Mouse (Mus musculus) spleen, postnatal 10 days (tissue): Measurements from ENCODE around the gene 1700029F12Rik.
"Not testable (repeated sequence)": the region's sequence is repeated elsewhere in the genome, so short reads cannot be mapped to it uniquely, and the experiment has no call there.

ENCODE experiments used
- DNase-seq, 2 experiments: peaks; one replicate each; pipeline ENCODE4 v3.0.0; 2021 to 2022; ENCODE audit warnings: low spot score in 2 of 2

The 1700029F12Rik gene

DNA sequence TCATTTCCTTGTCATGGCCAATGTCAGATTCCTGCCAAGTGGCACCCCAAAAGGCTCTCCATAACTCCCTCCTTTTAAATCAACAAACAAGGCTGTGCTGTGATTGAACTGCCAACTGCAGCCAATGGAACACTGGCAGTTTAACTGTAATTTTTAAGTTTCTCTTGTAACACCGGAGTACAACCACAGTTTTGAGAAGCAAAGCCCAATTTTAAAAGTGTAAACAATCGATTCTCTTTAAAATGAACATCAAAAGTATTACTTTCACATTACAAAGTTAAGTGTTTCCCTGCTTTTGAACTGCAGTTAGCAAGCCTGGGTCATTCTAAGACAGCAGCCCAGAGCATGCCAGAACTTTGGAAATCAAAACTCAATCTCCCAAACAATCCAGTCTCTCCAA, at the start of gene 1700029F12Rik:
Gene 1700029F12Rik, minus strand, starts transcription at position 101 of the 400 bp plus-strand sequence.
- no peak for DNase-seq

DNA sequence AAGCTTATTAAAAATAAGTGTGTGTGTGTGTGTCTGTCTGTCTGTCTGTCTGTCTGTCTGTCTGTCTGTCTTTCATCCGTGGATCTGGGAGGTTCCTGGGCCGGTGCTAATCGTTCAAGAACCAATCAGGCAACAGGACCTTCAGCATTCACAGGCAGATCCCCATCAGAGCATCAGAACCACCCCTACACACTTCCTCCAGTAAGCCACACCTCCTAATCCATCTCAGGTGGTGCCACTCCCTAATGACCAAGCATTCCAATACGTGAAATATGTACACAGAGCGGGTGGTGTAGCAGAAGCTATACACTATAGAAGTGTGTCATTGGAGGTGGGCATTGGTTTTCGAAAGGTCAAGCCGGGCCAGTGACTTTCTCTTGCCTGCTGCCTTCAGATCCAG, 48.3 kb upstream of the 1700029F12Rik start:
- no peak for DNase-seq

DNA sequence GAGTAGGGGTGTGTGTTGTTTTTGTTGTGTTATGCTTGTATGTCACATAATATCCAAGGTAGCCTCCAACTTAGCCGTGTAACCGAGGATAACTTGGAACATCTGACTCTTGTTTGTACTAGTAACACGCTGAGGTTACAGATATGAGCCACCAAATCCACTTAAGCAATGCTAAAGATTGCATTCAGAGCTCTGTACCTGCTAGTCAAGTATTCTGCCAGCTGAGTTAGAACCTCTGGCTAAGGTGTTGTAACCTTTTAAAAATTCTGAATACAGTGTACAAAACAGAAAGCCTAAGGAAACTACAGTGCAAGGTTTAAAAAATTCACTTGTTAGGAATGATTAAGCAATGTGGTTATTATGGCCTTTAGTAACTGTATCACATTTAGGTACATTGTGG, 46.5 kb upstream of the 1700029F12Rik start:
- DNase-seq = no peak

DNA sequence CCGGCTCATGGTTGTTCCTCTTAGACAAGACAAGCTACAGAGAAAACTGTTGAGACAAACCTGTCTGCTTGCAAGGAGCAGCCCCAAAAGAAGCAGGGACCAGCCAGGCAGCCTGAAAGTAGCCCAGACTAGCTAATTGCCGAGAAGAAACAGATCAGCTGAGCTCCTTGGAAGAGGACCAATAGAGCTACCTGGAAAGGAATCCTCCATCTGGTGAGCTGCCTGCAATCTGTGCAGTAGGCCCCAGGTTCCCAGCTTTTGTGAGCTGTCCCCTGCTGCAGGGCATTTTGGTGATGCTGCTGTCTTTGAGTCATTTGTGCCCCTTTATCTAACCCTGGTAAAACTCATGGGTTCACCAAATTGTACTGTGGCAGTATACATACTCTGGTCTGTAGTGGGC, 46.0 kb upstream of the 1700029F12Rik start:
- DNase-seq = no peak

DNA sequence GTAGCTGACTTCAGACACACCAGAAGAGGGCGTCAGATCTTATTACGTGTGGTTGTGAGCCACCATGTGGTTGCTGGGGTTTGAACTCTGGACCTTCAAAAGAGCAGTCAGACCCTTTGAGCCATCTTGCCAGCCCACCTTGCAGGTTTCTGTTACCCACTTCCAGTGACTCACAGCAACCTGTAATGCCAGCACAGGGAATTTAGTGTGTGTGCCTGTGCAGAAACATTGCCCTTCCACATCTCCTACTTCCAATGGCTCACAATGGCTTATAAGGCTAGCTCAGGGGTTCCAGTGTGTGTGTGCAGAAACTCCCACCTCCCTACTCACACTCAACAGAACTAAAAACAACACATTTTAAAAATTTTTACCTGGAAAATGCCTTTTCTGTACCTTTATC, 43.4 kb upstream of the 1700029F12Rik start:
- DNase-seq = no peak

DNA sequence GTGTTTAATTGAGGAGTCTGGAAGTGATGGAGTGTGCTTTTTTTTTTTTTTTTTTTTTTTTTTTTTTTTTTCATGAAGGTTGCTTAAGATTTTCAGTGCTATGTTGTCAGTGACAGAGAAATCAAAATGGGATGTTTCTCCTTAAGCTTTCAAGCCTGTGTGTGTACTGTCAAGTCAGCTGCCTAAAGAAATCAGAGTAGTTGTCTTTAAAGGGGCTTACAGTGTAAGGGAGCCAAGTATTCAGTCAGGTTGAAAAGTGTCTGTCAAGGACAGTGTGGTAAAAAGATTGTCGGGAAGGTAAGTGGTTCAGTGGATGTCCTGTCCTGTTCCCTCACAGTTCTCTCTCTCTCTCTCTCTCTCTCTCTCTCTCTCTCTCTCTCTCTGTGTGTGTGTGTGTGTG, 39.3 kb upstream of the 1700029F12Rik start:
- DNase-seq = no peak

DNA sequence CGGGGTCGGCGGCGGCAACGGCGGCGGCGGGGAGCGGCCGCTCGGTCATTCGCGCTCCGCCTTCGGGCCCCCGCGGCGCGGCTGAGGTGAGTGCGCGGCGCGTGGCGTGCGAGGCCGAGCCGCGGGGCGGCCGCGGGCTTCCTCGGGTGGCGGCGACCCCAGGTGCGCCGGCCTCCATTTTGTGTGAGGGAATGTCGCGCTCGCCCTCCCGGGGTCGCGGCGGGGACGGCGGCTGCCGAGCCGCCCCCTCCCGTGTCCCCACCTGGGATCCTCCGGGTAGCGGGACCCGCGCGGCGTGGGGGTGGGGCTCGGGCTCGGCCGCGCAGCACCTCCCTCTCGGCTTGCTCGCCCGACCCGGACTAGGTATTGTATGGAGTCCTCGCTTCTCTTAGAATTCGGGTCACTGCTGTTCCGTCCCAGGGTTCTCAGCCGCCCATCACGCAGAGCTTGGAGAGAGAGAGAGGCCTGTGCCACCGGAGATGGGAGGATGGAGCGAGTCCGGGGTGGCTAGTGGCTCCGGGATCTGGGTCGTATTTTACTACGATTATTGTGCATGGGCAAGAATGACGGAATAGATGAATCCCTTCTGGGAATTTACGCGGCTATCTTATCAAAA, 37.6 kb upstream of the 1700029F12Rik start:
- DNase-seq = no peak

DNA sequence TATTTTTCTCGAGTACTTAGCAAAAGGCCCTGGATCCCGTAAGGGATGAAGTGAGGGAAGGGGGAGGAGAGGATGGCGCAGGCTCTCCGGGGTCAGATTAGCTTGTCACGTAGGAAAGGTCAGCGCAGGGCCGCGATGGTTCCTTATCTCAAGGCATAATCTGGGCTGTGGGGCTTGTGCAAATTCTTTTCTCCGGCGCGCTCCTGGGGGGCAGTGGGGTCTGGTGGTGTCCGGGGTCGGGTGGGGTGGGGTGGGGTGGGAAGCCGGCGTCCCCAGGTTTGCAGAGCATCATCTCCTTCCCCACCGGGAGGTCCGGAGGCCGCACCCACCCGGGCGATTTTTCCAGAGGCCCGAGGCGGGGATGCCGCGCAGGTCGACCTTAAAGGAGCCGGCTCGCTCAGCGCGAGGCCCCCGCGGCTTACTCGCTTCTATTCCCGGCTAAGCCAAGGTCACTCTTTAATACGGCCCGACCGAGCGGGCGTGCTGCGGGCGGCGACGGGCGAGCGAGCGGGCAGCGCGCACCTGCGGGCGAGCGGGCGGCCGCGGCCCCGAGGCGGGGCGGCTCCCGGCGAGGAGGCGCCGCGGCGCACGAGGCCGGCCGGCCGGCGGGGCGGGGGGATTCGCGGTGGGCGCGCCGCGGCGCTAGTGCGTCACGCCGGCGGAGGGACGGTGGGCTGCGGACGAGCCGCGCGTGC, 36.9 kb upstream of the 1700029F12Rik start:
- no peak for DNase-seq

DNA sequence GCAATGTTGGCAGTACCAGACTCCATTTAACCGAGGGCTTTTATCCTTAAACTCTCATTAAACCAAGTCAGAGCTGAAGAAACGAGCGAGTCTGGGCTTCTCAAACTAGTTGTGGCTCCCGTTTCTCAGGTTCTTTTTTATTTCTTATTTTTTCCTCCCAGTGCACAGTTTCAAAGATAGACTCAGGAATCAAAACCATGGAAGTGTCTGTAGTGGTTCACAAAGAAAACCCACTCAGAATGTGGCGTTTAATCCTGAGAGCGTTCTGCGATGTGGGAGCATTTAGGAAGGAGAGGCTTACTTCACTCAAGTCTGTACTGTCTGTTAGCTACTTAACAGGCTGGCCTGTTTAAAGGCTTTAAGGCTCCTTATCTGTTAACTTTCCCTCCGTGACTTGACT, 34.0 kb upstream of the 1700029F12Rik start:
- DNase-seq = no peak

DNA sequence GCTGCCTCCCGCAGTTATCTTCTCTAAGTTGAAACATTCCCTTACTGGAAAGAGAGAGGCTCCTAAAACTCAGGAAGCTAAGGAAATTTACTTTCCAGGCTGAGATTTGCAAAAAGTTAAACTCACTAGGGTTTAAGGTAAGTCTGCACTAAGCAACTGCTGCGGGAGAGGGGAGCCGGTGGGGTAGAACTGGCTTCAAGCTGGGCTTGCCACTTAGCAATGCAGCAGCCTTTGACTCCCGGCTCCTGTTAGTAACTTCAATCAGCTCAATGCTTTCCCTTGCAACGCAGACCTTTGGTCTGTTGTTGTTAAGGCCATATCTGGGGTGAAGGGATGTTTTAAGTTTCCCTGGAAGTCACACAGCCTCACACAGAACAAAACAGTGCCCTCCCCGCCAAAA, 33.5 kb upstream of the 1700029F12Rik start:
- no peak for DNase-seq

DNA sequence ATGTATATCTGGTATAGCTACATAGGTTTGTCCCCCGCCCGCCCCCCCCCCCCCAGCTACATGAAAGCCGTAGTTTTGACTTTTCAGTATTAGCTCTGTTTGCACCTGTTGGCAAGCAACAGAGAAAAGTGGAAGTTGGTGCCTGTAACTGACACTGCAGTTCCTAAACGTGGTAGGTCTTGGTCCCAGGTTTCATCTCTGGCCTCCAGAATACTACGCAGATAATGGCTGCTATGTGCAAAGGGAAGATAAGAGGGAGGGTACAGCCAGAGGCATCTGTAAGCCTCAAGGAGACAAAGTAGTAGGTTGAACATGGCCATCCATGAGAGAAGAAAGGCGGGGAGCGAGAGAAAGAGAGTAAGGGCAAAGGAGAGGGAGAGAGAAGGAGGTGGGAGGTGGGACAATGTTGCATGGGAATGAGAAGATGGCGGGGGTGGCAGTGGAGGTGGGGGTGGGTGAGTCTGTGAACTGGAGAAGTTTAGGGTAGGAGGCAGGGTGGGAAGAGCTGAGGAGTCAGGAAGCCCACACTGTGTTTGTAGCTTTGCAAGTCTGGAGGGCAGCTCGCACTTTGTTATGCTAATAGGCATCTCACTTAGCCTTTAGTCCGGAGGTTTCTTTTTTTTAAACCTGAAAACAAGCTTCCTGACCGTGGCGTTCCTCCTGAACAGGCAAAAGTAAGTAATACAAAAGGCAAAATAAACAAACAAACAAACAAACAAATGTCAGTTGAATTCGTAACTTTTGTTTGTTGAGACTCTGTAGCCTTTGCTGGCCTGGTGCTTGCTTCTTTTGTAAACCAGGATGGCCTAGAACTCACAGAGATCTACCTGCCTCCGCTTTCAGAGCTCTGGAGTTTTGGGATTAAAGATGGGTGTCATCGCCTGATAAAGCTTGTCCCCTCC, 32.7 kb upstream of the 1700029F12Rik start, which contains the start of gene Fam169a:
Gene Fam169a, plus strand, starts transcription at position 638 of the 902 bp plus-strand sequence.
- no peak for DNase-seq

DNA sequence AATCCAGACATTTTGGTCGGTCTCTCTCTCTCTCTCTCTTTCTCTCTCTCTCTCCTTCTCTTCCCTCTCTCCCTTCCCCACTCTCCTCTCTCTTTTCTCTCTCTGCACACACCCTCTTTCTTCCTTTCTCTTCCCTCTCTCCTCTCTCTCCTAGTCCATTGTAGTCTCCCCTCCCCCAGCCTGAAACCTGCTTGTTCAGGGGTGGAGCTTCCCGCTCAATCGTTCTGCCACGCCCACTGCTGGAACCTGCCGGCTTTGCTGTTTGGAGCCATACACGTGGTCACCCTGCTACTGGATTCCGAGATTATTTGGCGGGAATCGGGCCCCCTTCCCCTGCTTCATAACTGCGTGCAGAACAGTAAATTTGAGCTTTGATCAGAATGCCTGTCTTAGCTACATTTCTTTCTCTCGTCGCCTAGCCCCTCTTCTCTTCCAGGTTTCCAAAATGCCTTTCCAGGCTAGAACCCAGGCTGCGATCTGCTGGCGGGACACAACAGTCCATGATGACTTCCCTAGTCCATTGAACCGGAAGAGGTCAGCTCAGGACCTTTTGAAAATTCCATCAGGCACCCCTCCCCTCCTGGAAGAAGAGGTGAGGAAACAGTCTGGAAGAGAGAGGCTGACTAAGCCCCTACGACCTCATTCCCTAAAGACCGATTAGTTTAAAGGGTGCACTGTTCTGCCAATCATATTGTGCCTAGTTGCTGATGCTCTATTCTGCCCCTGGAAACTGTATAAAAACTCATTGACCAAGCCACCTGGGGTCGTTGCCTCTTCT, 30.9 kb upstream of the 1700029F12Rik start:
- DNase-seq = not testable (repeated sequence)

DNA sequence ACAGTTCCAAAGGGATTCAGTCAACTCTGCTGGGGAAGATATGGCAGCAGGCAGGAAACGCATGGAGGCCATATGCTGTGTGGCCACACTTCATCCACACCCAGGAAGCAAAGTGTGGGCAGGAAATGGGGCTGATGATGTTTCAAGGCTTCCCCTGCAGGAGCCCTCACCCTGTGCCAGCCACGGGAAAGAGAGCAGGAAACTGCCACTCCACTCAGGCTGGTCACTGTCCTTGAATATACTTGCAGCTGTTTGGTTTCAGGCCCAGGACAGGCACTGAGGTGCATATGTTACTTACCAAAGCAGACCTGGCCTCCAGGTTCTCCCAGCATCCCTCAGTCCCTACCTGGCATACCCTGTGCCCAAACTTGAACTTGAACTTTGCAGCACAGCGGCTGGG, 30.3 kb upstream of the 1700029F12Rik start:
- no peak for DNase-seq

DNA sequence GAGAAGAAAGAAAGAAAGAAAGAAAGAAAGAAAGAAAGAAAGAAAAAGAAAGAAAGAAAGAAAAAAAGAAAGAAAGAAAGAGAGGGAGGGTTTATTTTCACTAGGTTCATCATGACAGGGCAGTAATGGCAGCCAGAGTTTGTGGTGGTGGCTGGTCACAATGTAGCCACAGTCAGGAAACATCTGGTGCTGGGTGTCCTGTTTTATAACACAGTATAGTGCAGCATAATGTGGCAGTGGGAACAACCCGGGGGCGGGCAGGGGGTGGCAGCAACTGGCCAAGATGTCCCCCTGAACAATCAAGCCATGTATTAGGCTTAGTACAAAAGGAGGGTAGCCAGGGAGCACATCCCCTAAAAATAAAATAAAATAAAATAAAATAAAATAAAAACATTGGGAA, 29.3 kb upstream of the 1700029F12Rik start:
- DNase-seq = no peak

DNA sequence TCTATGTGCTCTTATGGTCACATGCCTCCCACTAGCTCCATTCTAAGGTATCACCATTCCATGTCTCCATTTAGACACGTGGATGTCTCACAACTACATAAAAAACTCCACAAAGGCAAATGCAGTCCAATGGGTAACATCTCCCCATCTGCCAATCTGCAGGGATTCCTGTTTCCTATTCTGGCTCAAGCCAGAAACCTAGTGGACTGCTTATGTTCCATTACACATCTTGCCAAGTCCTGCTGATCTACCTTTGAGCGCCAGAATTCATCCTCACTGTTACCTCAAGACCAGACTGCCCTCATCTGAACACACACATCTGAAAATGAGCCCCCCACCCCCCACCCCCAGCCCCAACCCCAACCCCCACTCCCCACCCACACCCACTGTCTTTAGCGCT, 28.0 kb upstream of the 1700029F12Rik start:
- no peak for DNase-seq

DNA sequence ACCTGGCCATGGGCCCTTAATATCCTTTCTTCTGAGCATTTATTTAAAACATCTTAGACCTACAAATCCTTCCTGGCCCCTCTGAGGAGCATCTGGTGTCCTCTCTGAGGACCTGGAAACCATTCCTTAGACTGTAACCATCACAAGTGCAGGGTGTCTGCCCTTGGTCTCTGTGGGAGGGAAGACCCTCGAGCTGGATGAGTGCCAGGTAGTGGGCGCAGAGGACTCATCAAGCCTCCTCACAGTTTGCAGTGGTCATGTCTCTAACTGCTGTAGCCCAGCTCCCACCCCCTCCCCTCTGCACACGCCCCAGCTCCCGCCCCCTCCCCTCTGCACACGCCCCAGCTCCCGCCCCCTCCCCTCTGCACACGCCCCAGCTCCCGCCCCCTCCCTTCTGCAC, 26.2 kb upstream of the 1700029F12Rik start:
- DNase-seq = no peak

DNA sequence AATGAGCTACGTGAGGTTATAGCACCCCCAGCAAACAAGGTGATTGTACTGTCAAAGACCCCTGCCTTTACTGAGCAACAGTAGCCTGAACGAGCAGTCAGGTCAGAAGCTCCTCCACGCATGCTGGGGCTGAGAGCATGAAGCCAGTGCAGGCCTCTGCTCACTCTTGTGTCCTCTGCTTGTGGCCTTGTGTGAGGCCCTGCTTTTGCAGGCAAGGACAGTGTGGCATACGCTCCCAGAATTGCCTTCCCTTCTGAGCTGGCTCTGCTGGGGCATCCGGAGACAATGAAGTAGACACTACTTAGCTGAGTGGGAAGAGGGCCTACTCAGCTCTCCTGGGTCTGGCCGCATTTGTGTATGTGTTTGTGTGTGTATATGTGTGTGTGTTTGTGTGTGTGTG, 25.6 kb upstream of the 1700029F12Rik start:
- DNase-seq = no peak

DNA sequence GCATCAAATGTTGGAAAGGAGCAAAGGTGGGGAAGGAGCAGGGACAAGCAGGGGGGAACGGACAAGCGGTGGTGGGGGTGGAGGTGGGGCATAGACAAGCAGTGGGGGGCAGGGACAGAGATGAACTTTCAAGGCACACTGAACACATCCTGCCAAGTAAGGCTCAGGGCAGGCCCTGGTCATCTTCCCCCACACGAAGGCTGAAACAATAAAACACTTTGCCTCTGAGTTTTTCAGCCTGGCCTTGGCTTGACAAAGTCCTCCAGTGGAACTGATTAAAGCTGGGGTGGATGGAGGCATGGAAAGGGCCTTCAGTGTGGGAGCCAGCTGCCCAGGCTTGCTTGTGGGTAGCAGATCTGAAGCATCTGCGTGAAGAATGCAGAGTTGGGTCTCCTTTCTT, 23.7 kb upstream of the 1700029F12Rik start:
- no peak for DNase-seq

DNA sequence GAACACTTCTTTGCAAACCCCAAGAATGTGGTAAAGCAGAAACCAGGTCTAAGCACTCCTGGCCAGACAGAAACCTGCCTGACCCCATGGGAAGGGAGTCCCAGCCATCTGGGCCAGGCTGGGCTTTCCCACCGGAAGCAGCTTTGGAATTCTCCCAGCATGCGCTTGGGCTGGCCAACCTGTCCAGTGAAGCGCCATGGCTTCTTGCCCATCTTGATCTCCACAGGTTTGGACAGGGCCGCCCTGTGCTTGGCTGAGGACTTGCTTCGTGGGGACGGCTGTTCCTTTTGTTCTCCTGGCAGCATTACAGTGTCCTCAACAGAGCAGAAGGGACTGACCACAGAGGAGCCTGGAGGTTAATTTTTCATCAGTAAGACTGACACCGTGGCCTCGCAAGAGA, 19.7 kb upstream of the 1700029F12Rik start:
- DNase-seq = no peak

DNA sequence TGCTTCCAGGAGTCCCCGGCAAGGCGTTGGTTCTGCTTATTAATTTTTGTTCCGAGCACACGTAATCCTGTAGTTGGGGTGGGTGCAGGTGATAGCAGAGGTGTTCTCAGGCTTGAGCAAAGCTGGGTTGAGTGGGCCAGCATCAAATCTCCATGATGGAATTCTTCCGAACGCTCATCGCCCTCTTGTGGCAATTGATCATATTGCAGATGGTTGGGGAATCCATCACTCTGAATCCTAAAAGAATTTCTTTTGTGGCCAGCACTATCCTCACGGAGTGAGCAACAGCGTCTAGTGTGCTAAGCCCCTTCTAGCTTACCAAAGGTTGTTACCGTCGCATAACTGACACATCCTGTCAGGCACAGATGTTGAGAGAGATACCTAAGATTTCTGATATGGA, 18.5 kb upstream of the 1700029F12Rik start:
- DNase-seq = peak in 1 of 2 experiments; percentile 62

DNA sequence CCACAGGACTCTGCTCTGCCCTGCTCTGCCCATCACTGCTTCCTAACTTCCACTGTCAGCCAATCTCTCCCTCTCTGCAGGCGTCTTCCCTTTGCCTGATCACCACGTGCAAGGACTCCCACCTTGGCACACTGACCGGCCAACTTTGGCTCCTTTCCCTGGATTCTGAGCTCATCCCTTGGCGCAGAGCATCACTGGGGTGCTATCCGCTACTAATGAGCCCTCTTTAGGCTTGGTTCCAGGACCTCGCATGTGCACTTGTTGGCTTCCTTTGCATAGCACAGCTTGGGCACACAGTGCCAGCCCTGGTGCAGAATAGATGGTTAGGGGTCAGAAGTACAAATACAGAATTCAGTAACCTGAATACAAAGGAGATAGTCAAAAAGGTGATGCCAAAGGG, 17.0 kb upstream of the 1700029F12Rik start:
- DNase-seq = no peak

DNA sequence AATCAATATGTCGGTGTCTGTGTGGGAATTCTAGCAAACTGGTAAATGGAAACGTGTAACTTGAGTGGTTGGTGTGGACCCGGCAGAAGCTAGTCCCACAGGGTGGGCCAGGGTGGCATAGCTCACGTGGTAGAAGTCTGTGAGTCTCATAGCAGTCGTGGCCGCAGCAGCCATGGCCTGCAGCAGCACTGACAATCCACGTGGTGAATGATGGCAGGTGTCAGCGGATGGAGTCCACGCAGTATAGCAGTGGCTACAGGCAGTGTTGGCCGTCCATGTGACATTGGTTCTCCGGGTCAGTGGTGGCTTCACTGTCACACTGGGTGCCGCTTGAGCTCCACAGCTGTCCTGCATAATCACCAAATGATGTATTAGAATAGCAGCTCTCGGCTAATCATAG, 4.1 kb downstream of the 1700029F12Rik start:
- DNase-seq = no peak
